Mouse (Mus musculus) forebrain, embryonic 15.5 days (tissue): ENCODE data around the gene Gm9049. TPM values are rescaled to one million over a fixed set of nuclear protein-coding genes. Genes with fewer than 3 reads are reported as not detected.
"Not testable (repeated sequence)": the region's sequence is repeated elsewhere in the genome, so short reads cannot be mapped to it uniquely, and the experiment has no call there.

Experiments used
- ATAC-seq: fragments of 200-750 bp; cut with Nextera tagmentation; replicated peaks from 2 replicates; pipeline ENCODE4 v1.8.0; 2017; ENCODE audit warnings: mild to moderate bottlenecking, moderate TSS enrichment, moderate library complexity
- H3K27ac ChIP-seq: fragments of 300-500 bp; sonication (generic); replicated peaks from 2 replicates; pipeline ENCODE4 v1.5.1; 2015; ENCODE audit warnings: mild to moderate bottlenecking, inconsistent platforms
- H3K27me3 ChIP-seq: fragments of 300-500 bp; sonication (generic); 2 replicates; pipeline ENCODE4 v1.6.1; 2015; ENCODE audit warnings: inconsistent platforms
- H3K36me3 ChIP-seq: fragments of 300-500 bp; sonication (generic); 2 replicates; pipeline ENCODE4 v1.6.1; 2015; ENCODE audit warnings: mild to moderate bottlenecking, inconsistent platforms
- H3K4me1 ChIP-seq: fragments of 300-500 bp; sonication (generic); 2 replicates; pipeline ENCODE4 v1.6.1; 2015; ENCODE audit warnings: inconsistent platforms
- H3K4me2 ChIP-seq: fragments of 300-500 bp; sonication (generic); replicated peaks from 2 replicates; pipeline ENCODE4 v1.6.1; 2015; ENCODE audit warnings: mild to moderate bottlenecking, inconsistent platforms
- H3K4me3 ChIP-seq: fragments of 300-500 bp; sonication (generic); 2 replicates; pipeline ENCODE4 v1.5.1; 2015; ENCODE audit warnings: mild to moderate bottlenecking, inconsistent platforms
- H3K9ac ChIP-seq: fragments of 300-500 bp; sonication (generic); replicated peaks from 2 replicates; pipeline ENCODE4 v1.6.1; 2015; ENCODE audit warnings: mild to moderate bottlenecking, inconsistent platforms
- H3K9me3 ChIP-seq: fragments of 300-500 bp; sonication (generic); 2 replicates; pipeline ENCODE4 v1.6.1; 2016; ENCODE audit warnings: inconsistent platforms
- WGBS: fragments of 180-500 bp; shearing (Covaris S2); methylation state at CpG from one replicate; pipeline ENCODE4 v1.1.7; 2015; ENCODE audit warnings: mixed read lengths; 5-methylcytosine and 5-hydroxymethylcytosine counted together
- polyA plus RNA-seq: library from polyadenylated mRNA; unstranded; fragments of >200 nt; fragmentation: Nextera tagmentation; extraction: Ambion mirVana; gene quantifications from 2 replicates; pipeline ENCODE4 v1.2.1, GENCODE M21; 2015

Gm9049 gene
- polyA plus RNA-seq: not detected in 2 replicates

DNA sequence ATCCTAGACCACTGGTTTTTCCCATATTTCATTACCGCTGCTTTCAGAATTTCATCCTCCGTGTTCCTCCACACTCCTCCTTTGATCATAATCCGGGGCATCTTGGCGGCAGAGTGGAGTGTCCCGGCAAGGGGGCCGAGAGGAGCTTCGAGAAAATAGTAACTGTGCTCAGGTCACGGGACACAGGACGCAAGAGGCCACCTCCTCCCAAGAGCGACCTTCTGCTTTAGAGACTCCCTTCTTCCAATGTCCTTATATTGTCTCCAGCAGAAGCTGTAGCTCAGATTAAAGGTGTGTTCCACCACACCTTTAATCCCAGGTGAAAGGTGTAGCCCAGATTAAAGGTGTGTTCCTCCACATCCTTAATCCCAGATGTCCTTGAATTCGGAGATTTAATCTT is at the start of gene Gm9049:
TSS of gene Gm9049 (minus strand) at position 101 of the 400 bp plus-strand sequence.
- H3K27ac ChIP-seq: not testable (repeated sequence)

DNA sequence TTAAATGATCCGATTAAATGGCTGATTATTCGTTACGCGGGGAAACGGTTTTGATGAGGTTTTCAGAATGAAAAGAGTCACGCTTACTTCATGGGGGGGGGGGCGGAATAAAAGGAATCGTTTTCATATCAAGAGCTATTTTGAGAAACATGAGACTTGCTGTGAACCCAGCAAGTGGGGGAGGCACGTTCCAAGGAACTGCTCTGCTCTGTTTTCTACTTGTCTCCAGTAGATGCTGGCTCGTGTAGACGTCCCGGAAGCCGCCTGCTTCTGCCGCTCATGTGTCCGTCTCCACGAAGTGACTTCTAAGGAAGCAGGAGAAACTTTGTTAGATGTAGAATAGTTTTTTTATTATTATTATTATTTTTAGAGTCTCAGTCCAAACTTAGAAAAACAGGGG is 46.0 kb upstream of the Gm9049 start:
- Histone ChIP-seq H3K4me1 (no peaks in the 10 kb centered on the region), H3K36me3 (no peaks in the 10 kb centered on the region), H3K27me3 (no peaks in the 10 kb centered on the region), H3K9me3 (no peaks in the 10 kb centered on the region), H3K27ac (no peak overlapping the region), H3K9ac (no peak overlapping the region), H3K4me3 (no peak overlapping the region), H3K4me2 (no peak overlapping the region; the same call in 1 of the 2 replicates)
- no peak for ATAC-seq
- 56% methylated on average over 16 of the region's 16 CpGs for WGBS

More for the DNA sequence above, at the start of gene Gm9049:
- not testable (repeated sequence) for H3K9me3 ChIP-seq, ATAC-seq, H3K4me2 ChIP-seq, H3K4me3 ChIP-seq, H3K9ac ChIP-seq, H3K4me1 ChIP-seq, H3K36me3 ChIP-seq, H3K27me3 ChIP-seq
- 100% methylated on average over 1 of the region's 11 CpGs for WGBS

DNA sequence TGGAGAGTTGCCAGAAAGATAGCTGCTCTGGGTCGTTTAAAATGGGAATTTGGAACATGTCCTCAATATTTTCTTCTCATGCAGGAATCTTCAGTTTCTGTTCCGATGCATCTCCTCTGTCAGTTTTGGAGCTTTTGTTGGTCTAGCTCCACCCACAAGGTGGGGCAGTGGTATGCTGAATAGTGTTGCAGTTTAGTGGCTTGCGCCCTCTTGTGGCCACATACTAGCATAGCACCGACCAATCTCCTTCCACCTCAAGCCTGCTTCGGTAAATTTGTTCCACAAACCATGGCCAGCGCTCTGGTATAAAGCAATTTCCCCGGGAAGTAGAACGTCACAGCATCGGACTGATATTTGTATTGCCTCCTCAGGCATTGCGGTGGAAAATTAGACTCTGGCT is 16.5 kb upstream of the Gm9049 start:
- Histone ChIP-seq H3K27ac (no peak overlapping the region), H3K4me3 (peak overlapping the region; percentile 17), H3K9me3 (no peaks in the 10 kb centered on the region), H3K9ac (no peak overlapping the region), H3K27me3 (no peaks in the 10 kb centered on the region), H3K4me1 (no peaks in the 10 kb centered on the region), H3K4me2 (peak overlapping the region; percentile 29), H3K36me3 (no peaks in the 10 kb centered on the region)
- WGBS: 12% methylated on average over 10 of the region's 10 CpGs
- ATAC-seq: peak; percentile 97

DNA sequence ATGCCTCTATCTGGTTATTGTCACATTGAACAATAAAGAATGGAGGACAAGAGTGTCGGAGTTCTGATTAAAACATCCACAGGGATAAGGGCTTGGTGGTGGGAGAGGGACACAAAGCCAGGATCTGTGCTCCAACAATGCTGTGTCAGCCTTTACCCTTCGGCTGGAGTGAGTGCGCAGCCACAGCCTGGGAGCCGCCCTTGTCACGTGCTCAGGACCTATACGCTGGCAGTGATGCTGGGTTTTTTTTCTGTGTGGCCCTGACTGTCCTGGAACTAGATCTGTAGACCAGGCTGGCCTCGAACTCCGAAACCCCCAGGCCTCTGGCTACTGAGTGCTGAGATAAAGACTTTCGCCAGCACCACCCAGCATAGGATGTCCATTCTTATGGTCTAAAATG is 15.6 kb upstream of the Gm9049 start:
- WGBS: 91% methylated on average over 9 of the region's 9 CpGs
- Histone ChIP-seq H3K9me3 (no peaks in the 10 kb centered on the region), H3K36me3 (no peaks in the 10 kb centered on the region), H3K9ac (no peak overlapping the region), H3K27me3 (no peaks in the 10 kb centered on the region), H3K4me2 (no peak overlapping the region), H3K27ac (no peak overlapping the region), H3K4me1 (no peaks in the 10 kb centered on the region), H3K4me3 (no peak overlapping the region)
- no peak for ATAC-seq

DNA sequence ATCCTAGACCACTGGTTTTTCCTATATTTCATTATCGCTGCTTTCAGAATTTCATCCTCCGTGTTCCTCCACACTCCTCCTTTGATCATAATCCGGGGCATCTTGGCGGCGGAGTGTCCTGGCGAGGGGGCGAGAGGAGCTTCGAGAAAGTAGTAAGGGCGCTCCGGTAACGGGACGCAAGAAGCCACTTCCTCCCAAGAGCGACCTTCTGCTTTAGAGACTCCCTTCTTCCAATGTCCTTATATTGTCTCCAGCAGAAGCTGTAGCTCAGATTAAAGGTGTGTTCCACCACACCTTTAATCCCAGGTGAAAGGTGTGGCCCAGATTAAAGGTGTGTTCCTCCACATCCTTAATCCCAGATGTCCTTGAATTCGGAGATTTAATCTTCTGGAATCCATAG is 5.3 kb downstream of the Gm9049 start, which contains the start of gene Gm9048:
TSS of gene Gm9048 (minus strand) at position 101 of the 400 bp plus-strand sequence.
- H3K36me3 ChIP-seq, H3K9ac ChIP-seq, H3K4me2 ChIP-seq, H3K27me3 ChIP-seq, ATAC-seq, H3K27ac ChIP-seq, H3K4me1 ChIP-seq, H3K9me3 ChIP-seq, H3K4me3 ChIP-seq: not testable (repeated sequence)
- WGBS: 88% methylated on average over 1 of the region's 14 CpGs

DNA sequence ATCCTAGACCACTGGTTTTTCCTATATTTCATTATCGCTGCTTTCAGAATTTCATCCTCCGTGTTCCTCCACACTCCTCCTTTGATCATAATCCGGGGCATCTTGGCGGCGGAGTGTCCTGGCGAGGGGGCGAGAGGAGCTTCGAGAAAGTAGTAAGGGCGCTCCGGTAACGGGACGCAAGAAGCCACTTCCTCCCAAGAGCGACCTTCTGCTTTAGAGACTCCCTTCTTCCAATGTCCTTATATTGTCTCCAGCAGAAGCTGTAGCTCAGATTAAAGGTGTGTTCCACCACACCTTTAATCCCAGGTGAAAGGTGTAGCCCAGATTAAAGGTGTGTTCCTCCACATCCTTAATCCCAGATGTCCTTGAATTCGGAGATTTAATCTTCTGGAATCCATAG is 10.8 kb downstream of the Gm9049 start, which contains the start of gene Gm9046:
TSS of gene Gm9046 (minus strand) at position 101 of the 400 bp plus-strand sequence.
- H3K4me2 ChIP-seq, H3K4me1 ChIP-seq, H3K27me3 ChIP-seq, H3K36me3 ChIP-seq, H3K9me3 ChIP-seq, ATAC-seq, H3K4me3 ChIP-seq, H3K9ac ChIP-seq, H3K27ac ChIP-seq: not testable (repeated sequence)
- no CpG with 5 or more reads among the region's 14 CpGs for WGBS

DNA sequence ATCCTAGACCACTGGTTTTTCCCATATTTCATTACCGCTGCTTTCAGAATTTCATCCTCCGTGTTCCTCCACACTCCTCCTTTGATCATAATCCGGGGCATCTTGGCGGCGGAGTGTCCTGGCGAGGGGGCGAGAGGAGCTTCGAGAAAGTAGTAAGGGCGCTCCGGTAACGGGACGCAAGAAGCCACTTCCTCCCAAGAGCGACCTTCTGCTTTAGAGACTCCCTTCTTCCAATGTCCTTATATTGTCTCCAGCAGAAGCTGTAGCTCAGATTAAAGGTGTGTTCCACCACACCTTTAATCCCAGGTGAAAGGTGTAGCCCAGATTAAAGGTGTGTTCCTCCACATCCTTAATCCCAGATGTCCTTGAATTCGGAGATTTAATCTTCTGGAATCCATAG is 16.2 kb downstream of the Gm9049 start, which contains the start of gene Gm9045:
TSS of gene Gm9045 (minus strand) at position 101 of the 400 bp plus-strand sequence.
- H3K27ac ChIP-seq, H3K9me3 ChIP-seq, H3K4me1 ChIP-seq, H3K4me2 ChIP-seq, H3K27me3 ChIP-seq, H3K9ac ChIP-seq, H3K36me3 ChIP-seq, ATAC-seq, H3K4me3 ChIP-seq: not testable (repeated sequence)
- no CpG with 5 or more reads among the region's 14 CpGs for WGBS

DNA sequence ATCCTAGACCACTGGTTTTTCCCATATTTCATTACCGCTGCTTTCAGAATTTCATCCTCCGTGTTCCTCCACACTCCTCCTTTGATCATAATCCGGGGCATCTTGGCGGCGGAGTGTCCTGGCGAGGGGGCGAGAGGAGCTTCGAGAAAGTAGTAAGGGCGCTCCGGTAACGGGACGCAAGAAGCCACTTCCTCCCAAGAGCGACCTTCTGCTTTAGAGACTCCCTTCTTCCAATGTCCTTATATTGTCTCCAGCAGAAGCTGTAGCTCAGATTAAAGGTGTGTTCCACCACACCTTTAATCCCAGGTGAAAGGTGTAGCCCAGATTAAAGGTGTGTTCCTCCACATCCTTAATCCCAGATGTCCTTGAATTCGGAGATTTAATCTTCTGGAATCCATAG is 21.6 kb downstream of the Gm9049 start, which contains the start of gene Gm9044:
TSS of gene Gm9044 (minus strand) at position 101 of the 400 bp plus-strand sequence.
- H3K4me2 ChIP-seq, H3K9me3 ChIP-seq, ATAC-seq, H3K27ac ChIP-seq, H3K27me3 ChIP-seq, H3K4me1 ChIP-seq, H3K4me3 ChIP-seq, H3K9ac ChIP-seq, H3K36me3 ChIP-seq: not testable (repeated sequence)
- WGBS: no CpG with 5 or more reads among the region's 14 CpGs

DNA sequence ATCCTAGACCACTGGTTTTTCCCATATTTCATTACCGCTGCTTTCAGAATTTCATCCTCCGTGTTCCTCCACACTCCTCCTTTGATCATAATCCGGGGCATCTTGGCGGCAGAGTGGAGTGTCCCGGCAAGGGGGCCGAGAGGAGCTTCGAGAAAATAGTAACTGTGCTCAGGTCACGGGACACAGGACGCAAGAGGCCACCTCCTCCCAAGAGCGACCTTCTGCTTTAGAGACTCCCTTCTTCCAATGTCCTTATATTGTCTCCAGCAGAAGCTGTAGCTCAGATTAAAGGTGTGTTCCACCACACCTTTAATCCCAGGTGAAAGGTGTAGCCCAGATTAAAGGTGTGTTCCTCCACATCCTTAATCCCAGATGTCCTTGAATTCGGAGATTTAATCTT is 27.0 kb downstream of the Gm9049 start, which contains the start of gene Gm9040:
TSS of gene Gm9040 (minus strand) at position 101 of the 400 bp plus-strand sequence.
- H3K9ac ChIP-seq, H3K4me2 ChIP-seq, H3K27ac ChIP-seq, H3K27me3 ChIP-seq, H3K36me3 ChIP-seq, H3K4me3 ChIP-seq, H3K4me1 ChIP-seq, H3K9me3 ChIP-seq, ATAC-seq: not testable (repeated sequence)
- no CpG with 5 or more reads among the region's 11 CpGs for WGBS

DNA sequence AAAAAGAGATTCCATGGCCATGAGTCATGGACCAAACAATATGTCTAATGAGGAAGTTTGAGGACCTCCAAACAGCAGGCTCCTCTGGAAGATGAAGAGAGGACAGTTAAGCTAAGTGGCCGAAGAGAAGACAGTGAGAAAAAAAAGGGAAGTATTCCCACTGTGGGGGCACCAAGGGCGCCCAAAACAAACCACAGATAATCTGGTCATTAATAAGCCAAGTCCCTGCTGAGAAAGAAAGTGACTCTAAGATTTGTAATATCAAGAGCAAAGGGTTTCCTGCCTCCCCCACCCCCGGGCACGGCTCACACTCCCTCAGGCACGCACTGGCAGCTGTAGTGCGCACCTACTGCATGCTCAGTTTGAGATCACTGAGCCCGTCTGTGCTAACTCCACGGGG is 34.9 kb downstream of the Gm9049 start:
- Histone ChIP-seq H3K4me3 (no peak overlapping the region), H3K4me1 (no peaks in the 10 kb centered on the region), H3K9ac (no peak overlapping the region), H3K4me2 (no peak overlapping the region), H3K9me3 (no peaks in the 10 kb centered on the region), H3K27ac (no peak overlapping the region), H3K36me3 (no peaks in the 10 kb centered on the region), H3K27me3 (no peaks in the 10 kb centered on the region)
- ATAC-seq: no peak
- WGBS: 90% methylated on average over 8 of the region's 8 CpGs

DNA sequence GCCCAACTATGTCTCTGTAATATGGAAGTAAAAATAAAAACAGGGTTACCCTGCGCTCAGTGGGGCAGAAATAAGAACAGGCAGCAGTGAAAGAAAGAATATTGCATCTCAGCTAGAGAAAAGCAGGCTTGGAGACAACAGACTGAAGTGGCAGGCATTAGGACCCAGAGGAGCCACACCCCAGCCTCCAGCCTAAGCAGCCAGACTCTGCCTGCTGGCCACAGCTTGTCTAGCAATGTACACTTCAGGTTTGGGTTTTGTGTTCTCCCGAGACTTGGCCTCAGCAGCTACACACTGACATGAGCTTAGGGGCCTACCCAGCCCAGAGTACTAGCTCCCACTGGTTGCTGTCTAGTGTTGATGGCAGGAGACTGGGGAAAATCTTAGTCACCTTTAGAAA is 51.8 kb downstream of the Gm9049 start:
- H3K4me3 ChIP-seq, H3K9me3 ChIP-seq, H3K36me3 ChIP-seq, H3K4me2 ChIP-seq, H3K27ac ChIP-seq, H3K9ac ChIP-seq, ATAC-seq, H3K27me3 ChIP-seq, H3K4me1 ChIP-seq: not testable (repeated sequence)
- 45% methylated on average over 2 of the region's 2 CpGs for WGBS
